Mouse (Mus musculus): ENCODE results near the gene Rbfox2.

Rbfox2 gene

DNA sequence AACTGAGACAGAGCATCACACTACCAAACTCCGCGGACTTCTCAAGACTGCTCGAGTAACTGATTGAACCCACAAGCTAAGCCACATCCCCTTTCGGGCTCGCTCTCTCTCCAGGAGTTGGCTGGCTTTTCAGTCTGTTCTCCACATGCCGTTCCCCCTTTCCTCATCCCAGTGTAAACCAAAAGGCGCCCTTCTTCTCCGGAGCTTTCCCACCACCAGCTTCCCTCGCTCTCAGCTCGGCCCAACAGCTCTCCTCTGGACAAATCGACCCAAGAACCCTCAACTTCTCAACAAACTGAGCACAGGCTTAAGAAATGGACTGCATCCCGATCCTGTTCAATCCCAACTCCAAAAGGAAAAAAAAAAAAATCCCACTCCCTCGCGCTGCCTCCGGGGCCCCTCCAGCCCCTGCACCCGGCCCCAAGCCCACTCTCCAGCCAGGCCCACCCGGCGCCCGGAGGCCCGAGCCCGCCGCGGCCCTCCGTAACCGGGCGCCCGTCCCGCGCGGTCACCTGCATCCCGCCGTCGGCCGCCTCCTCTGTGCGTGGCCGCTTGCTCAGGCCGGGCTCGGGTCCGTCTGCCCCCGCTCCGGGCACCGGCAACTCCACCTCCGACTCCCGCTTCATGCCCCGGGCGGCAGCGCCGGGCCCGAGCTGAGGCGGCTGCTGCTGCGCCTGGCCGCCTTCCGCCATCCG lies 805 bp downstream of the Rbfox2 start:
- Histone ChIP-seq H3K36me3 (ENCODE audit: control insufficient read depth, insufficient read depth, low read length, poor library complexity, severe bottlenecking) (no peaks in the 10 kb centered on the region), H3K27me3 (ENCODE audit: control insufficient read depth, insufficient read depth, low read length, poor library complexity, severe bottlenecking) (peaks cover 1% of the 10 kb centered on the region; the same call in 1 of the 2 replicates)
- DNase-seq (ENCODE audit: low read depth, low spot score): peak; percentile 2

DNA sequence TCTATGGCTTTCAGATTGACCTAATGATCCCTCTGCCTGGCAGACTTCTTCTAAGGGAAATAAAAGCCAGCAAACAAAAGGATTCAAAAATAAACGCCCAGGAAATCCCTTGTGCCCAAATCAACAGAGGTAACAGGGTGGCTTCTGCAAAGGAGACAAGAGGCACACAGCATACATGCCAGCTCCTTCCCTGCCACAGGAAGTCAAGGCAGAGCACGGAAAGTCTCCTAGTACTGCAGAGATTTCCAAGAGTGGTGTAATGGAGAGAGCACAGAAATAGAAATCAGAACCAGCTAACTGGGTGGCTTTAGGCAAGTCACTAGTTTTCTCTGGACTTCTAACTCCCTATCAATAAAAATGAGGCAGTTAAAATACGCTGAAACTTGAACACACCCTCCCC lies 1.8 kb downstream of the Rbfox2 start:
- no peaks in the 10 kb centered on the region for H3K36me3 ChIP-seq (ENCODE audit: control insufficient read depth, insufficient read depth, low read length, poor library complexity, severe bottlenecking)
- peaks cover 1% of the 10 kb centered on the region; the same call in 1 of the 2 replicates for H3K27me3 ChIP-seq (ENCODE audit: control insufficient read depth, insufficient read depth, low read length, poor library complexity, severe bottlenecking)
- no peak for DNase-seq (ENCODE audit: low read depth, low spot score)

DNA sequence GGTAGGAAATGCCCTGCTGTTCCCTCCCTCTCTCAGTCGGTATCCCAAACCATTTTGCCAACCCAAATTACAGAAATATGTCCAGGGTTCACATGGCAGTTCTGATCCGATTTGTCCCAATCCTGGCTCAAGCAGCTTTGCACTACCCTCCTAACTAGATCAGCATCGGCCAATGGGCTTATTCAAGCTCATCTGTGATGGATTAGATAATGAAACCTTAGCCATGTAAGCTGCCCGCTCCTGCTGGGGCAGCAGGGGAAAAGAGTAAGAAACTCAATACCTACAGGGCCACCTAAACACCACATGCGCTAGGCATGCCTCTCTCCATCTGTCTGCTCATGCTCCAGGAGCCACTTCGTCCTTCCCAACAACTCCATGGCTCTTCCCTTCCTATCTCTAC lies 5.7 kb downstream of the Rbfox2 start:
- DNase-seq (ENCODE audit: low read depth, low spot score): no peak
- Histone ChIP-seq H3K27me3 (ENCODE audit: control insufficient read depth, insufficient read depth, low read length, poor library complexity, severe bottlenecking) (0 out of 2 replicates have a peak, but pooled peaks cover 1% of the 10 kb centered on the region), H3K36me3 (ENCODE audit: control insufficient read depth, insufficient read depth, low read length, poor library complexity, severe bottlenecking) (no peaks in the 10 kb centered on the region)

DNA sequence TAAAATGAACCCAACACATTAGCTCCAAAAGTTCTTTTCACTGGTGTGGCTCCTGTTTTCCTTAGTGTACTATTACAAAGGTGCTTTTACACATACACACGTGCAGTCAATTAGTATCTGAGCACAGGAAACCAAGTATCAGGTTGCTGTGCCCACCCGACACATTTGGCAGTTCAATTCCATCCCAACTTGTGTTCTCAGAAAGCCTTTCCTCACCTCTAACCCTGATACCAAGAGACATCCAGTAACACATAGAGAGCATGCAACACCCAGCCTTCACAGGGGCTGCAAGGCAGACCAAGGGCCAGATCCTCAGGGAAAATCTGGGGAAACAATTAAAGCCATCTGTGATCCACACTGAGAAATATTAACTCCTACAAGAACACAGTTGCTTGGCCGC lies 8.2 kb downstream of the Rbfox2 start:
- Histone ChIP-seq H3K36me3 (ENCODE audit: control insufficient read depth, insufficient read depth, low read length, poor library complexity, severe bottlenecking) (no peaks in the 10 kb centered on the region), H3K27me3 (ENCODE audit: control insufficient read depth, insufficient read depth, low read length, poor library complexity, severe bottlenecking) (no peaks in the 10 kb centered on the region)
- no peak for DNase-seq (ENCODE audit: low read depth, low spot score)

DNA sequence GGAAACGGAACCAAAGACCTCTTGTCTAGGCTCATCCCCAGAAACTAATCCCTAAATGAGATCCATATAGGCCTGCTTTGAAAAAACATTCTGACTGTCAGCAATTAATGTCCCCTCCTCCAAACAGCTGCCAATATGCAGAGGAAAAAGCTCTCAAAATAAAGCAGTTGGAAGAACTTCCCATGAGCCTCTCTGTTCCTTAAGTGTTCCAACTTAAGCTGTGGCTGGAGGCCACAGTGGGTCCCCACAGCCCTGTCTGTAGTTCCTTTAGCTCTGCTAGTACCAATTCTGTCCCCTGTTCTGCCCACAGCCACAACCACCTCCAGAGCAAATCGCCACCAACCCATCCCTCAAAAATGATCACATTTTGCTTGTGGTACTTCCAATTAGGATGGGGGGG lies 10.2 kb downstream of the Rbfox2 start:
- Histone ChIP-seq H3K27me3 (ENCODE audit: control insufficient read depth, insufficient read depth, low read length, poor library complexity, severe bottlenecking) (no peaks in the 10 kb centered on the region), H3K36me3 (ENCODE audit: control insufficient read depth, insufficient read depth, low read length, poor library complexity, severe bottlenecking) (no peaks in the 10 kb centered on the region)
- no peak for DNase-seq (ENCODE audit: low read depth, low spot score)

DNA sequence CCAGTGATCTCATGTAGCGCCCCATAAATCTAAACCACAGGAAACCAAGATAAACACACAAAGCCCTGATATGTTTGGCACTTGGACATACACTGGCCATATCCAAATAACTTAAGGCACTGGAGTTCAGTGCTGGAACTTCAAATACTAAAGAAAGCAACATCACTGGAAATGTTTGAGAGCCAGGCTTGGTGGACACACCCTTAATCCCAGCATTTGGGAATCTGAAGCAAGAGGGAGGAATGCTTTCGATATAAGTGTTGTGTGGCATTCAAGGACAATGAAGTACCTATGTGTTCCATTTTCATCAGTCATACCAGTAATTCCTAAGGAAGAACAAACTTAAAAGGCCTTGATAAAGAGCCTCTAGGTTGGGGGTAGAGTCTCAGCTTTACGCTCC lies 13.3 kb downstream of the Rbfox2 start:
- DNase-seq (ENCODE audit: low read depth, low spot score): no peak
- H3K27me3 ChIP-seq (ENCODE audit: control insufficient read depth, insufficient read depth, low read length, poor library complexity, severe bottlenecking): no peaks in the 10 kb centered on the region
- H3K36me3 ChIP-seq (ENCODE audit: control insufficient read depth, insufficient read depth, low read length, poor library complexity, severe bottlenecking): no peaks in the 10 kb centered on the region

DNA sequence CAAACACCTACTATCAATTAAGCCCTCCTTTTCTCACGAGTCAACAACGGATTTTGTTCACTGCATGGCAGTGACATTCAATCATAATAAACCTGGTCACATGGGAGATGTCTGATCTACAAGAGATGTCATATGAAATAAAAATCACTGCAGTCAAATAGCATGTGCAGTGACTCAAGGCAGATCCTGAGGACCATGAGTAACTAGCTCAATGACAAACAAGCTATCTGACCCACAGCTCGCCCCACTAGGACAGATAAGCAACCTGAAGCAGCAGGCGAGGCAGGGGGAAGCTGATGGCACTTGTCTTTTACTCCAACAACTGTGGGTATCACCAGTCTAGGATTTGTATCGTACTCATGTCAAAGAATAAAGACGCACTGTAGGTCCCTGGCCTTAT lies 14.4 kb downstream of the Rbfox2 start:
- no peak for DNase-seq (ENCODE audit: low read depth, low spot score)
- Histone ChIP-seq H3K36me3 (ENCODE audit: control insufficient read depth, insufficient read depth, low read length, poor library complexity, severe bottlenecking) (no peaks in the 10 kb centered on the region), H3K27me3 (ENCODE audit: control insufficient read depth, insufficient read depth, low read length, poor library complexity, severe bottlenecking) (no peaks in the 10 kb centered on the region)

DNA sequence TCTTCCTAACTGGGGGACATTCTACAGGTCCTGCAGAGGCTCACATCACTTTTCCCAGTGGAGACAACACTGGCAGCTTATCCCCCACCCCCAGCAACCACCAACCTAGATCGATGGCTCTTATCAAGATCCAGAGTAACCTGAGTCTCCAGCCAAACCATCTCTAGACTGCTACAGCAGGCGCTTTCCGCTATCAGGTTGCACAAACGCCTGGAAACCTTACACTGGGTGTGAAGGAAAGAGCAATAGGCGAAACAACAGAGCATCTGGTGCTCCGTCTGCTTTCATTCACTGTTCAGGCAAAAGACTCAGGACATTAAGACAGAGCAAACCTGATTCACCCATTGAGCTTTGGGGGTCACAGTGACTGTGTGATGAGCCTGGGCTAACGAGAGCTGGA lies 15.3 kb downstream of the Rbfox2 start:
- H3K27me3 ChIP-seq (ENCODE audit: control insufficient read depth, insufficient read depth, low read length, poor library complexity, severe bottlenecking): no peaks in the 10 kb centered on the region
- H3K36me3 ChIP-seq (ENCODE audit: control insufficient read depth, insufficient read depth, low read length, poor library complexity, severe bottlenecking): no peaks in the 10 kb centered on the region
- no peak for DNase-seq (ENCODE audit: low read depth, low spot score)

DNA sequence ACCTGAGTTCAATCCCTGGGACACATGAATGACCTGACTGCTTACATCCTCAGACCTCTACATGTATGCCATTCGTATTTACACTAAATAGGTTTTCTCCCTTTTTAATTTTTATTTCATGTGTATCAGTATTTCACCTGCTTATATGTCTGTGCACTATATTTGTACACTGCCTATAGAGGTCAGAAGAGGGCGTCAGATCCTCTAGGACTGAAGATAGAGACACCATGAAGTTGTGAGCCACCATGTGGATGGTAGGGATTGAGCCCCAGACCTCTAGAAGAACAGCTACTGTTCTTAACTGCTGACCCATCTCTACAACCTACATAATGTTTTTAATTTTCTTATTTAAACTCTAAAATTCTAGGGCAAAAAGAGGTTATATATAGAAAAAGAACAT lies 16.5 kb downstream of the Rbfox2 start:
- no peak for DNase-seq (ENCODE audit: low read depth, low spot score)
- no peaks in the 10 kb centered on the region for H3K27me3 ChIP-seq (ENCODE audit: control insufficient read depth, insufficient read depth, low read length, poor library complexity, severe bottlenecking)
- no peaks in the 10 kb centered on the region for H3K36me3 ChIP-seq (ENCODE audit: control insufficient read depth, insufficient read depth, low read length, poor library complexity, severe bottlenecking)

DNA sequence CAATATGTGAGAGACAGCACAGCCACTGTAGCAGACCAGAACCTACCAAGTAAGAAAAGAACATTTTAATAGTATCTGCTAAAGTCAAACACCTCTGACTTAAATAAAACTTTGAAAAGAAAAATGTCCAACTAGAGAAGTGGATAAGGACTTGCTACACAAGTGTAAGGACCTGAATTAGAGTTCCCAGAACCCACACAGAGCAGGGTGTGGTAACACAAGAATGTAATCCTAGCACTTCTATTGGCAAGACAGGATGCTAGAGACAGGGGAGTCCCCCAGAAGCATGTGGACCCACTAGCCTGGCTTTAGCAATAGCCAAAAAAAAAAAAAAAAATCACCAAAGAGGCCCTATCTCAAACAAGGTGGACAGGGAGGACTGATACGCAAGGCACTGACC lies 26.7 kb downstream of the Rbfox2 start:
- no peaks in the 10 kb centered on the region for H3K27me3 ChIP-seq (ENCODE audit: control insufficient read depth, insufficient read depth, low read length, poor library complexity, severe bottlenecking)
- H3K36me3 ChIP-seq (ENCODE audit: control insufficient read depth, insufficient read depth, low read length, poor library complexity, severe bottlenecking): no peaks in the 10 kb centered on the region
- no peak for DNase-seq (ENCODE audit: low read depth, low spot score)

DNA sequence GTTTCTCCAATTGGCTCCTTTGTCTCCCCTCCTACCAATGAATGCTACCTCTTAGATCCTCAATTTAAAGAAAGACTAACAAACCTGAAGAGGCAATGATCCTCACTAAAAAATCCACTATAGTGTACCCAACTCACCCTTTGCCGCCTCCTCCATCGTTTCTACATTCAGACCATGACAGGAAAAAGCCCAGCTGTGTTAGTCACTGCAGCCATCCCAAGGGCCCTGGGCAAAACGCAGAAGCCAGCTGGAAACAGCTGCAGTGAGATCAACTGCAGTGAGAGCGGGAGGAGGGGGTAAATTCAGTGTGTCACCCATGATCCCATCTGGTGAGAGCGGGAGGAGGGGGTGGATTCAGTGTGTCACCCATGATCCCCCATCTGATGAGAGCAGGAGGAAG lies 28.0 kb downstream of the Rbfox2 start:
- no peak for DNase-seq (ENCODE audit: low read depth, low spot score)
- Histone ChIP-seq H3K27me3 (ENCODE audit: control insufficient read depth, insufficient read depth, low read length, poor library complexity, severe bottlenecking) (no peaks in the 10 kb centered on the region), H3K36me3 (ENCODE audit: control insufficient read depth, insufficient read depth, low read length, poor library complexity, severe bottlenecking) (no peaks in the 10 kb centered on the region)

DNA sequence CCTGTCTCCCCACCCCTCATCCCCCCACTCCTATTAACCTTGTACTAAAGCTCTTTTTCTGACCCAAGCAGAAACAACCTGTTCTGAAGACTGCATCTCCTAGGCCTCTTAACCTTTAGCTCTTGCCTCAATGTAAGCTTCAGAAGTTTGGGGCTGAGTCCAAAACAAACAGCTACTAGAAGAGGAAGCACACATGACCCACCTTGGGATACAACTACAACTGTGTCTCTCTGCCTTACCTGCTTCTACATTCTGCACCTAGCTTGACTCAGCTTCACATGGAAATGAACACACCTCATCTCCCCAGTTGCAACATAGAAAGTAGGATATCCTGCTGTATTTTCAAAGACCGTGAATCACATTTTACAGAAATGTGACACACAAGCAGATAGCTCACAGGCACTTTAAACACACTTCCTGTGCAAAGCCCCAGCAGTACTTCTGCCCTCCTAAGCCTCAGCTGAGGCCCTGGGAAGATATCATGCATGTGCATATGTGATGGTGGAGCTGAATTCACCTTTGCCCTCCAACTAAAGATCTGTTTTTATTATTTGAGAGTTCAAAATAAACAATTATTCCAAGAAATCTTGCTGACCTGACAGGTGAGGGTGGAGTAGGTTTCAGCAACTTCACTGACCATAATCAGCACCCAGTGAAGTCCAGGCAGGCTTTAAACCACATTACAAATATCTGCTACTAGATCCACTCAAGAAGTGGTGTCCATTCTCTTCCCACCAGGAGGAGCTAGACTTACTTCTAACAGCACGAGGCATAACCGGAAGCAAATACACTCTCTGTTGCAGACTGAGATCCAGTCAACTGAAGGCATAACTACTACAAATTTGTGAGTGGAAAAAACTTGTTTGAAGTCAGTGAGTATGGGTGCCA lies 29.7 kb downstream of the Rbfox2 start:
- DNase-seq (ENCODE audit: low read depth, low spot score): no peak

DNA sequence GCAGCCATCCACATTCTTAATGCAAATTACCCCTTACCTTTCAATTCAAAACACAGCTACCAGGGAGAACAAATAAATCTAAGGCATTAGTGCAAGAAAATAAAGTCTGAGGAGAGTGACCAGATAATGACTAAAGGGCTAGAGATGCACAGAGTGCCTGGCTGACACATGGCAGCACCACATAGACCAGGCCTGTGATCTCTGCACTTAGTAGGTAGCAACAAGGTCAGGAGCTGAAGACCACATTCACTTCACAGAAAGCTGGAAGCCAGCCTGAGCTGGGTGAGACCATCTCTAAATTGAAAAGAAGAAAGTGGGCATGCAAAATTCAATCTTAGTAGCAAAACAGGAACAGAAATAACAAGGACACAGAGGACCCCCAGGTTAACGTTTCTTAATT lies 30.5 kb downstream of the Rbfox2 start:
- Histone ChIP-seq H3K36me3 (ENCODE audit: control insufficient read depth, insufficient read depth, low read length, poor library complexity, severe bottlenecking) (no peaks in the 10 kb centered on the region), H3K27me3 (ENCODE audit: control insufficient read depth, insufficient read depth, low read length, poor library complexity, severe bottlenecking) (no peaks in the 10 kb centered on the region)
- no peak for DNase-seq (ENCODE audit: low read depth, low spot score)

More for the DNA sequence above, 29.7 kb downstream of the Rbfox2 start:
- Histone ChIP-seq H3K36me3 (ENCODE audit: control insufficient read depth, insufficient read depth, low read length, poor library complexity, severe bottlenecking) (no peaks in the 10 kb centered on the region), H3K27me3 (ENCODE audit: control insufficient read depth, insufficient read depth, low read length, poor library complexity, severe bottlenecking) (no peaks in the 10 kb centered on the region)

DNA sequence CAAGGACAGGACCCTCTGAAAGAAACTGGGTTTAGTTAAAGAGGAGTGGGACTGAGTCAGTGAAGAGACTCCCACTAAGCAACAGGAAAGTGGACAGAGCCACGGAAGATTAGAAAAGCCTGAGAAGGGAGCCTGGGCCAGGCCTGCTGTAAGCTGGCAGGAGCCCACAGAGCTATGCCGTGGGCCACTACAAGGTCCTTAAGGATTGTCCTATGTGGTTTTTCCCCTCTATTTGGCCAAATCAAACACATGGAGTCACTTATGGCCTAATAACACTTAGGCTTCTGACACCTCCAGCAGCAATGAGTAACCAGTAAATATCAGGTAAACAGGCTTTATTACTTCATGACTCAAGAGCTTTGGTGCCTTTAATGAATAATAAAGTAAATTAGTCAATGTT lies 31.2 kb downstream of the Rbfox2 start:
- Histone ChIP-seq H3K27me3 (ENCODE audit: control insufficient read depth, insufficient read depth, low read length, poor library complexity, severe bottlenecking) (no peaks in the 10 kb centered on the region), H3K36me3 (ENCODE audit: control insufficient read depth, insufficient read depth, low read length, poor library complexity, severe bottlenecking) (no peaks in the 10 kb centered on the region)
- DNase-seq (ENCODE audit: low read depth, low spot score): no peak

DNA sequence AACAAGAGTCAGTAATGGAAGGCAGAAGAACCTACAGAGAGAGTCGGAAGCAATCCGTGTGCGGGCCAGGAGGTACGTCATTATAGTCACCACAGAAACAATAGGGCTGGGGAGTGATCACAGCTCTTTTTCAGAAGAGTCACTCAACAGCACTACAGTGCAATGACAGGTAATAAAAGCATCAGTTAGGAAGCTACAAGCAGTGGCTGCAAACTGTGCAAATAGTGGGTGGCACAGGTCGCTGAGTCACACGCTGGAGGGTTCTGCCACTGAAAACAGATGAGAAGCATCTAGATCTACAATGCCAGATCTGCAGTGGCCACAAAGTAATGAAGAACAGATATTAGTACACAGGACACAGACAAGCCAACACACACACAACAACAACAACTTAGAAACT lies 32.9 kb downstream of the Rbfox2 start:
- H3K36me3 ChIP-seq (ENCODE audit: control insufficient read depth, insufficient read depth, low read length, poor library complexity, severe bottlenecking): no peaks in the 10 kb centered on the region
- DNase-seq (ENCODE audit: low read depth, low spot score): no peak
- H3K27me3 ChIP-seq (ENCODE audit: control insufficient read depth, insufficient read depth, low read length, poor library complexity, severe bottlenecking): no peaks in the 10 kb centered on the region

All from splenic B cell, adult 2 months (primary cell).